Mouse (Mus musculus) heart, postnatal 36 days (tissue): ENCODE measurements around the gene Olfr992. TPM values are rescaled to one million over a fixed set of nuclear protein-coding genes. Genes with fewer than 3 reads are reported as not detected.
"Not testable (repeated sequence)": the region's sequence is repeated elsewhere in the genome, so short reads cannot be mapped to it uniquely, and the experiment has no call there.

Source experiments
- DNase-seq, 2 experiments: peaks; one replicate each; pipeline ENCODE4 v3.0.0; 2021 to 2022
- intact Hi-C: fragments of 180-260 bp; cut with DNase I; formaldehyde crosslinking; loops from one replicate; pipeline ENCODE4 v1.15.1; 2025
- total RNA-seq, 2 experiments: library from RNA; stranded (reverse); gene quantifications; 2 replicates each; pipeline ENCODE4 v1.2.3; 2021

Gene Olfr992
- total RNA-seq, result not detected

DNA sequence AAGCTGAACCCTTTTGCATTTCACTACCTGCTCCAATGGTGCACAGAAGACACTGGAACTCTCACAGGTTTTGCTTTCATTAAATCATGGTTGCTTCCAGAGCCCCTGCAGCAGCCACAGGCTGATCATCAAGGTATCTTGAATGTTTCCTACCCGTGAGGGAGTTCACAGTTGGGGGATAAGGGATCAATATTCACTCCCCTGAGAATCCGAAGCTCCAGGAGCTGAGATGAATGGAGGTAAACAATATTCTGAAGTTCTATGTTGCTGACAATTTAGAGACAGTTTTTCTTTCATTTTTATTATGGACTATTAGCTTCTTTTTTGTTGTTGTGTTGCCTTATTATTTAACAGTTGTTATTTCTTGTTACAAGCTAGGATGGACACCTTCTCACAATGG, at the start of gene Olfr992:
Olfr992 (minus strand) TSS at position 101 of the 400 bp plus-strand sequence.
- intact Hi-C loops, result no loop called here
- DNase-seq, result no peak

DNA sequence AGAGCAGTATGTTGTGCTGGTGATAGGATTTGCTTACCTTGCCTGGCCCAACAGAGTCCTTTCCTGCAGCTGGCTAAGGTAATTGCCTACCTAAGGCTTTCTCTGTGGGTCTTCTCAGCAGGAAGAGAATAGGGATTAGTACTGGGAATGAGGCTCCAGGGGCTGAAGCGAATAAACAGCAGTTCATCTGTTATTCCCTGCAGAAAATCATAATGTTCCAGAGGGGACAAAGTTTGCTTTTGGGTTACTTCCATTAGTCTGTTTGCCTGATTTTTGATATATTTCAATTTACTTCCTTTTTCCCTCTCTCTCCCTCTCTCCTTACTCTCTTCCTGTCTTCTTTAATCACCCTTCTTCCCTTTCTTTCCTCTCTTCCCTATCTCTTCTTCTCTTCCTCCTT, 34.3 kb upstream of the Olfr992 start, which contains the start of gene Olfr995:
Olfr995 (minus strand) TSS at position 101 of the 400 bp plus-strand sequence.
- intact Hi-C loops, result no loop called here
- DNase-seq, result no peak

DNA sequence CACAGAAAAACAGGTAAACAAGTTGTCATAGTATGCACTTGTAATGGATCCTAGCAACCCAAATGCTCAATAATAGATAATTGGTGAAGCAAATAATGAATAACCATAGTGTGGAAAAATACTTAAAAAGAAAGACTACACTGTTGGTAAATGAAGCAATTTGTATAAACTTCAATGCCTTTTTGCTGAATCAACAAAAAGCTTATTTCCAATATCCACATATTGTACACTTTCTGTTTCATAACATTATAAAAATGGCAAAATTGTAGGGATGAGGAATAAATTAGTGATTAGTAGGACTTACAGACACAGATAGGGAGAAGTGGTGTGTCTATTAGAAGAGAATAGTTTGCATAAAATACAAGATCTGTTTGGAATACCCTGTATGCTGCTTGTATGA, 33.3 kb upstream of the Olfr992 start:
- no peak for DNase-seq
- intact Hi-C loops, result no loop called here

DNA sequence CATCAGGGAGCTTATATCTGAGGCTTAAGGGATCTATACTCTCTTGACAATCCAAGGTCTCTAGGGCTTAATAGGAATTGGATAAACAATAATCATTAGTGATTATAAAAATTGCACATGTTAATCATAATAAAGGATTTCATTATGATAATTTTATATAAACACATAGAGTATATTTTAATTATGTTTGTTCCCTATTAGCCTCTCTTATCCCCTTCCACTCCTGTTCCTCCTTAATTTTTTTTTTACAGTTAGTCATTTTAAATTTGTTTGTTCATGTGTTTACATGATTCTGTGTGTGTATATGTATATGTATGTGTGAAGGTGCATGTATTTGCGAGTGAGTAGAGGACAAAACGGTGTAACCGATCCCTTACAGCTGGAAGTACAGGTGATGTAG, 27.1 kb upstream of the Olfr992 start, which contains the start of gene Olfr994:
Olfr994 (minus strand) TSS at position 101 of the 400 bp plus-strand sequence.
- intact Hi-C loops, result no loop called here
- DNase-seq, result no peak

DNA sequence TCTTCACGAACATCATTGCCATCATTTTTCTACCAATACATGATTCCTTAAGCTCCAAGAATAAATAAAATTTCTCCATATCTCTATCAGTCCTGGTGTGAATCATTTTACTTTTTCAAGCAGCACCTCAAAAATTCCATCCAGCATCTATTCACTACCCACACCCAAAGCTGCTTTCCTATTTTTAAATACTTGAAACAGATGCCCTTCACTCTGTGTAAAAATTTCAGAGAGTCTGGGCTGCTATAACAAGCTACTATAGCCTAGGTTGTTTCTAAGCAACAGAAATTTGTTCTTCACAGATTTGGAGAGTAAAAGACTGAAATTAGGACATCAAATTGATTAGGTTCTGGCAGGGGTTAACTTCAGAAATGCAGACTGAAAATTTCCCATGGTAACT, 16.6 kb upstream of the Olfr992 start:
- no peak for DNase-seq
- intact Hi-C loops, result no loop called here

DNA sequence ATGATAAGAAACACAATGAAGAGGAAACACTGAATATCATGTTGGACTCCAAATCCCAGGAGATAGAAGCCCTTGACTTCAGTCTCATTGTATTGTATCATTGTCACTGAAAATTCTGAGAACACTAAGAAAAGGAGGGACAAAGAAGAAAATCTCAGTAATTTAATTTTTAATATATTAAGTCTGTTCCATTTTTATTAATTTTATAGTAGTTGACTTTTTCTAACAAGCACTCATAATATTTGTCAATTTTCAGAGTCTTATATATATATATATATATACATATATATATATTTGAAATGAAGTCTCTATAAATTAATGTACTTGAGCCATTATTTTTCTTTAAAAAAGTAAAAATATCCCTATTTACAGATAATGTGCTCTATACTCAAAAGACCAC, 5.5 kb upstream of the Olfr992 start, which contains the start of gene Olfr993:
Olfr993 (minus strand) TSS at position 101 of the 400 bp plus-strand sequence.
- intact Hi-C loops, result no loop called here
- no peak for DNase-seq

DNA sequence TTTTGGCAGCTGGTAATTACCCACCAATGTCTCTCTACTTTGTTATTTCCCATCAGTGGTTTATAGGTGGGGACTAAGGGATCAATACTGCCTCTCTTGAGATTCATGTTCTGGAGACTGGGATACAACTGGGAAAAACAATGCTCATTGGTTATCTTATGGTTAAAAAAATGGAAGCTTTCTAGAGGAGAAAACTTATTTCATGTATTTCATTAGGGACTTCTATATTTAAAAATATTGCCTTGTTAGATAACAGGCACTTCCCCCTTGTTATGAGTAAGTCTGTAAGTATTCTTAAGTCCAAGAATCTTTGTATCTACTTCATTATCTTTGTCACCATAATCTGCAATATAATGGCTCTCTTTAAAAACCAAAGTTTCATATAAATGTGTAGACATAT, 46.1 kb downstream of the Olfr992 start, which contains the start of gene Olfr988:
Olfr988 (minus strand) TSS at position 101 of the 400 bp plus-strand sequence.
- intact Hi-C loops, DNase-seq: not testable (repeated sequence)

Other genes starting within 250 kb of the Olfr992 start
- 1 to 10 TPM; 1.8 to 2.0 TPM for gene Lrrc55, start 212.3 kb downstream of the Olfr992 start, total RNA-seq
- gene Olfr987, start 70.2 kb downstream of the Olfr992 start, total RNA-seq, result not detected
- not detected for gene Olfr988, start 46.2 kb downstream of the Olfr992 start, total RNA-seq
- not detected for gene Olfr993, start 5.4 kb upstream of the Olfr992 start, total RNA-seq
- gene Olfr994, start 27.0 kb upstream of the Olfr992 start, total RNA-seq, result not detected
- gene Olfr995, start 34.2 kb upstream of the Olfr992 start, total RNA-seq, result not detected
- not detected for gene 4833423E24Rik, start 109.6 kb upstream of the Olfr992 start, total RNA-seq
- not detected for gene Olfr996, start 169.7 kb upstream of the Olfr992 start, total RNA-seq
- not detected for gene Olfr998, start 179.5 kb upstream of the Olfr992 start, total RNA-seq
- gene Olfr1000, start 202.4 kb upstream of the Olfr992 start, total RNA-seq, result not detected
- gene Olfr1002, start 241.2 kb upstream of the Olfr992 start, total RNA-seq, result not detected